ENCODE assay signal across 23 mouse cellular contexts in genomic region chr4:31861172-31861571, GRCm38 (mm10).
DNase-seq lines count a peak whose midpoint lies in the region; ATAC-seq and TF ChIP-seq lines count a peak whose summit lies in the region.
"Had no signal": no experiment of that assay in that cellular context is flagged by ENCODE, and none has a peak within 500 bp of the region (broad histone marks: within the 10 kb centered on the region; RNA-seq: fewer than 3 reads in every experiment).

No protein-coding gene starts in this region.

- no peak for TF ChIP-seq EP300 in MEL (IDR thresholded peaks at IDR 0.05; ENCODE audit: low read depth in 1 of 2, low read length in 2 of 2)

- DNase-seq in MEL (ENCODE audit: low read depth, low spot score): peak; percentile 11
- no peak for DNase-seq in urinary bladder, postnatal 36 days (ENCODE audit: low spot score in 2 of 2)
- no peak for DNase-seq in gastrocnemius, postnatal 36 days
- DNase-seq in adrenal gland, adult 8-10 months: no peak
- DNase-seq: adrenal gland, adult 2 months; adrenal gland, postnatal 10 days; adrenal gland, postnatal 14 days; adrenal gland, postnatal 25 days; adrenal gland, postnatal 36 days; B cell, adult 2 months; cerebellum, adult 11 months; cerebellum, adult 11-12 months; cerebellum, adult 18-20 months; cerebellum, adult 2 months had no signal

- no peaks in the 10 kb centered on the region for H3K79me2 ChIP-seq in MEL (ENCODE audit: control insufficient read depth, insufficient read depth, low read length, poor library complexity)

- H3K4me2 ChIP-seq in heart, embryonic 11.5 days: no peak overlapping the region

- peaks cover 0 to 4% of the 10 kb centered on the region in 2 experiments; a peak in 2 of 4 replicates for H3K36me3 ChIP-seq in MEL (ENCODE audit: control insufficient read depth in 1 of 2, insufficient read depth in 2 of 2, low read length in 2 of 2)
- no peaks in the 10 kb centered on the region for H3K36me3 ChIP-seq in heart, embryonic 11.5 days (ENCODE audit: control insufficient read depth, insufficient read depth, low read length)
- H3K36me3 ChIP-seq: G1E had no signal

- H3K4me1 ChIP-seq in MEL (ENCODE audit: control insufficient read depth in 1 of 2, insufficient read depth in 2 of 2, low read length in 2 of 2): peaks cover 0 to 5% of the 10 kb centered on the region in 2 experiments; a peak in 1 of 4 replicates
- no peaks in the 10 kb centered on the region for H3K4me1 ChIP-seq in heart, embryonic 11.5 days (ENCODE audit: control insufficient read depth, insufficient read depth, low read length)

- H3K27me3 ChIP-seq in MEL (ENCODE audit: control insufficient read depth in 1 of 2, insufficient read depth in 2 of 2, low read length in 2 of 2): no peaks in the 10 kb centered on the region
- no peaks in the 10 kb centered on the region for H3K27me3 ChIP-seq in heart, embryonic 11.5 days (ENCODE audit: control insufficient read depth, insufficient read depth, low read length)
- H3K27me3 ChIP-seq: CH12.LX, Patski had no signal

- ATAC-seq in erythroid progenitor cell, adult 5-6 weeks (replicated peaks; ENCODE audit: low FRiP score, poor library complexity, severe bottlenecking): peak; percentile 49; the same call in 1 of the 2 replicates
- ATAC-seq in megakaryocyte progenitor cell, adult 5-6 weeks (replicated peaks; ENCODE audit: poor library complexity): peak; percentile 65
- ATAC-seq in megakaryocyte-erythroid progenitor cell, adult 5-6 weeks (replicated peaks; ENCODE audit: low FRiP score, low TSS enrichment, poor library complexity, severe bottlenecking): peak; percentile 85
- ATAC-seq in heart, embryonic 11.5 days (replicated peaks; ENCODE audit: insufficient number of reproducible peaks, low FRiP score, low TSS enrichment): no peak
- ATAC-seq: activated CD4-positive, CD25-positive, alpha-beta regulatory T cell, adult 4 months; CD4-positive, CD25-positive, alpha-beta regulatory T cell, adult 4 months; Patski had no signal

- no peak overlapping the region for H3K27ac ChIP-seq in MEL (ENCODE audit: control insufficient read depth, low read depth, low read length)
- no peak overlapping the region for H3K27ac ChIP-seq in heart, embryonic 11.5 days (ENCODE audit: low read depth, low read length)

- H3K9me3 ChIP-seq in MEL (replicated peaks; ENCODE audit: insufficient read depth, low read length): no peaks in the 10 kb centered on the region
- peaks cover 3% of the 10 kb centered on the region; the same call in 1 of the 2 replicates for H3K9me3 ChIP-seq in heart, embryonic 11.5 days (replicated peaks; ENCODE audit: control insufficient read depth, low read length)
- H3K9me3 ChIP-seq: G1E had no signal

- intact Hi-C loops in gastrocnemius, postnatal 36 days (cut with DNase I): no loop called here

- no peak overlapping the region for H3K9ac ChIP-seq in MEL (ENCODE audit: control insufficient read depth, low read depth, low read length, poor library complexity, severe bottlenecking)
- H3K9ac ChIP-seq in heart, embryonic 11.5 days (ENCODE audit: low read depth, low read length): no peak overlapping the region

- no peak for TF ChIP-seq POLR2A in MEL (IDR thresholded peaks at IDR 0.05; ENCODE audit: control insufficient read depth in 1 of 2, insufficient read depth in 1 of 2, low read depth in 1 of 2, low read length in 2 of 2, poor library complexity in 1 of 2)

- TF ChIP-seq RAD21 in MEL (IDR thresholded peaks at IDR 0.05; ENCODE audit: low read depth, low read length): no peak

- 61% methylated on average over 3 of the region's 3 CpGs for WGBS in heart, embryonic 11.5 days (ENCODE audit: insufficient replicate concordance)

- no peak for TF ChIP-seq CTCF in MEL (IDR thresholded peaks at IDR 0.05 in 2 of 3, conservative IDR thresholded peaks at IDR 0.05 in 1 of 3; ENCODE audit: control insufficient read depth in 1 of 3, insufficient read depth in 1 of 3, low read depth in 2 of 3, low read length in 3 of 3, poor library complexity in 1 of 3, severe bottlenecking in 1 of 3)

- H3K4me3 ChIP-seq in MEL (ENCODE audit: control insufficient read depth in 1 of 2, insufficient read depth in 1 of 2, low read depth in 2 of 2, low read length in 2 of 2): no peak overlapping the region
- H3K4me3 ChIP-seq in heart, embryonic 11.5 days (ENCODE audit: low read depth, low read length): no peak overlapping the region

TF ChIP-seq in MEL, 35 proteins besides CTCF, POLR2A, EP300 and RAD21:
- TF ChIP-seq ZMIZ1 (IDR thresholded peaks at IDR 0.05; ENCODE audit: low read depth, low read length) (no peak), ELF1 (IDR thresholded peaks at IDR 0.05; ENCODE audit: low read depth, low read length) (no peak), NRF1 (IDR thresholded peaks at IDR 0.05; ENCODE audit: insufficient read depth, low read depth, low read length, poor library complexity, severe bottlenecking) (no peak), MAX (IDR thresholded peaks at IDR 0.05; ENCODE audit: low read length) (no peak), SMC3 (IDR thresholded peaks at IDR 0.05; ENCODE audit: low read depth, low read length) (no peak), ETS1 (IDR thresholded peaks at IDR 0.05; ENCODE audit: low read depth, low read length) (no peak), RCOR1 (IDR thresholded peaks at IDR 0.05; ENCODE audit: low read depth, low read length) (no peak), USF1 (IDR thresholded peaks at IDR 0.05; ENCODE audit: low read depth, low read length) (no peak), TBP (IDR thresholded peaks at IDR 0.05; ENCODE audit: low read depth, low read length) (no peak), E2F4 (IDR thresholded peaks at IDR 0.05; ENCODE audit: borderline replicate concordance, low read depth, low read length) (no peak), GATA1 (IDR thresholded peaks at IDR 0.05; ENCODE audit: low read depth, low read length) (no peak)
